Mouse (Mus musculus) bone marrow, adult 2 months (tissue): ENCODE measurements around the gene Fam168a.

Experiments
- CTCF ChIP-seq: fragments of 200-500 bp; IDR thresholded peaks from 2 replicates; pipeline ENCODE4 v1.5.1; 2011; ENCODE audit warnings: low read length, control low read depth; ENCODE audit not compliant: control insufficient read depth, insufficient read depth
- POLR2A ChIP-seq: fragments of 200-500 bp; IDR thresholded peaks from 2 replicates; pipeline ENCODE4 v1.6.1; 2011; ENCODE audit warnings: low read depth, mild to moderate bottlenecking, control low read depth, low read length, borderline replicate concordance; ENCODE audit not compliant: control insufficient read depth

DNA sequence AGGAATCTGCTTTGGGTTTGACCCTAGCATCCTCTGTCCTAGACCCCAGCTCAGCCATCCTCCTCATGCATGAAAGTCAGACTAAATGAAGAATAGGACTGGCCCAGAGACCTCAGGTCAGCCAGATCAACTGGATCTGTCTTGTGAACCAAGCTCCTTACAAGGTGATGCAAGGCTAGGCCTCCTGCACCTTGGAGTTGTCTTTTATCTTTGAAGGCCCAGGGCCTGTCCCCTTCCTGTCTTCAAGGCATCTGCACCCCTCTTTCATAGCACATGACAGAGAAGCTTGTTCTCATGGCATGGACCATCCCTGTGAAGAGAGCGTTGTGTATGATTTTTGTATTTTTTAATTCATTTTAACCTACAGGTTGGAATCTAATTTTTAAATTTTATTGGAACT, 134.5 kb downstream of the Fam168a start:
- no peak for TF ChIP-seq CTCF
- TF ChIP-seq POLR2A, result no peak
